Mouse (Mus musculus) MEL (cell line): ENCODE data around the gene Nop2.
A peak's percentile ranks its signal among the peaks of the same experiment; 100 is the strongest.

Experiments
- BHLHE40 ChIP-seq: IDR thresholded peaks from 2 replicates; pipeline ENCODE4 v1.6.1; 2012; ENCODE audit warnings: low read depth, mild to moderate bottlenecking, inconsistent platforms, low read length, improper control_type of control experiment, borderline replicate concordance
- CTCF ChIP-seq, 3 experiments: IDR thresholded peaks in 2 of 3; conservative IDR thresholded peaks in 1 of 3; 2 replicates each; pipeline ENCODE4 v1.5.1; 2011 to 2012; ENCODE audit warnings: low read length in 3 of 3, low read depth in 2 of 3, mild to moderate bottlenecking in 2 of 3, improper control_type of control experiment in 1 of 3, inconsistent platforms in 1 of 3, mixed read lengths in 1 of 3, moderate library complexity in 1 of 3; ENCODE audit not compliant: control insufficient read depth in 1 of 3, insufficient read depth in 1 of 3, poor library complexity in 1 of 3, severe bottlenecking in 1 of 3
- EP300 ChIP-seq, 2 experiments: IDR thresholded peaks; 2 replicates each; pipeline ENCODE4 v1.6.1; 2011; ENCODE audit warnings: improper control_type of control experiment in 2 of 2, low read length in 2 of 2, low read depth in 1 of 2, mild to moderate bottlenecking in 1 of 2
- HCFC1 ChIP-seq: IDR thresholded peaks from 2 replicates; pipeline ENCODE4 v1.6.1; 2012; ENCODE audit warnings: low read depth, mild to moderate bottlenecking, inconsistent platforms, low read length, improper control_type of control experiment, moderate library complexity
- POLR2A ChIP-seq, 2 experiments: IDR thresholded peaks; 2 replicates each; pipeline ENCODE4 v1.6.1; 2011 to 2012; ENCODE audit warnings: low read length in 2 of 2, mild to moderate bottlenecking in 2 of 2, control low read depth in 1 of 2, improper control_type of control experiment in 1 of 2, low read depth in 1 of 2, moderate library complexity in 1 of 2; ENCODE audit not compliant: control insufficient read depth in 1 of 2, insufficient read depth in 1 of 2, poor library complexity in 1 of 2
- RAD21 ChIP-seq: IDR thresholded peaks from 2 replicates; pipeline ENCODE4 v1.6.1; 2011; ENCODE audit warnings: mild to moderate bottlenecking, low read depth, low read length, improper control_type of control experiment

DNA sequence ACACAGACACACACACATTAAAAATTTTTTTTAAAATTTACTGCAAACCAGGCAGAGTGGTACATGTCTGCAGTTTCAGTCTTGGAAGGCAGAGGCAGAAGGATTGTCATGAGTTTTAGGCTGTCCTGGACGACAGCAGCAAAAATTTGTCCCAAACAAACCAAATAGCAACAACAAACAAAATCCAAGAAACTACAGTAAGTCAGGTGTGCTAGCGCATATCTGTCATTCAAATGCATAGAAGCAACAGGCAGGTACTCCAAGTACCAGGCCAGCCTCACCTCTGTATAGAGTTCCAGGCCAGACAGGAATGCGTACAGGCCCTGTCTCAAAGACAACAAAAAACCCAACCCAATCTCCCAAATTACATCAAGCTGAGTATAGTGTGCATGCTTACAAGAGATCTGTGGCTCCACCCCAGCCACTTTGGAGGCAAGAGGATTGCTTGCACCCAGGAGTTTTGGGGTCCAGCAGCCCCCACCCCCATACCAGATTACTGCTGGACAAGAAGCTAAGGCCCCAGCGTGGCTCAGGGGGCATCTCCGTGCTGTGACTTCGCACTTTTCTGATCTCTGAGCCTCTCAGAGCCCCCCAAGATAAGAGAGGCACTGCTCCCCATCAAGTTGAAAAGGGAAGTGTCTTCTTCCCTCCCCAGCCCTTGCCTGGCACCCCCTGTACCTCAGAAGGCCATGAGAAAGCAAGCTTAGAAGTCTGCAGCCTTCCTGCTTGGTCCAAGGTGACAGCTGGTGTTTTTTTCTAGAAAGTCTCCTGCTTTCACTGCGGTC, 28.3 kb downstream of the Nop2 start:
- TF ChIP-seq RAD21 (no peak), EP300 (IDR thresholded peaks at IDR 0.05; ENCODE audit: low read depth in 1 of 2, low read length in 2 of 2) (peak; percentile 53 to 79), HCFC1 (no peak), CTCF (IDR thresholded peaks at IDR 0.05 in 2 of 3, conservative IDR thresholded peaks at IDR 0.05 in 1 of 3; ENCODE audit: control insufficient read depth in 1 of 3, insufficient read depth in 1 of 3, low read depth in 2 of 3, low read length in 3 of 3, poor library complexity in 1 of 3, severe bottlenecking in 1 of 3) (no peak), BHLHE40 (no peak), POLR2A (IDR thresholded peaks at IDR 0.05; ENCODE audit: control insufficient read depth in 1 of 2, insufficient read depth in 1 of 2, low read depth in 1 of 2, low read length in 2 of 2, poor library complexity in 1 of 2) (no peak)
